Mouse (Mus musculus): ENCODE measurements at regions not wholly inside any gene's neighbourhood (a gene's known extent, or its start where the extent isn't known, plus 50 kb on each side); places are given as distances from the start of the nearest gene placed in this dataset.

DNA sequence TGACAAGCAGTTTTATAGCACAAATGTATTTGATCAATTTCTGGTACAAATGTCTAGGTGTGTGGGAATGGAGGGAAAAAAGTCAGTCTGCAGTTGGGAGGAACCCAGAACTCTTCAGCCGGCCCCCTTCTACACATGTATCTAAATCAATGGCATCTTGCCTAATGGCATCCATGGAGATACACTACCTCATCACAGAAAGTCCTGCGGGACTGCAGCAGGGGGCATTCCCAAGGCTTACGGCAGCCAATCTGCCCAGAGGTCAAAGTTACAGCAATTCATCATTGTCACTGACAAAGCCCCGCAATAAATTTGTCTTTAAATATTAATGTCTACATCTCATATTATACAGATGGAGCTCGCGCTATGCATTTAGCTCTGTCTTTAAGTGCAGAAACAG is 135.7 kb upstream of the Arhgap5 start:
- peak; percentile 34 for DNase-seq (ENCODE audit: low read depth, low spot score)

DNA sequence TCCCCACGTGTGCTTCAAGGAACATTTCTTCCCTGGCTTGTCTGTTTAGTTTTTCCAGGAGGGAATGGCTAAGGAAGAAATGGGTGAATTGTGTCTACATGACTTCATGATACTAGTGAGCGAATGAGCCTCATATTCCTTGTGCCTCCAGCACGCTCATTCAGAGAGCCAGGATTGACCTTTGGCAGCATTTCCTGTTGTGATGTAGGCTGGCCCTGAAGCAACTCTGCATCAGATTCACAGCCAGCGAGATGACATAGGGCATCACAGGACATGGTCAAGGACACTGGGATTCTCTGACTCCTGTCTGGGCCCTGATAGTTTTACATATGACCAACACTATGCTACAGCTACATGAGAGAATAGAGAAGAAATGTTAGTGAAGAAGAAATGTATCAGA is 135.3 kb upstream of the Arhgap5 start:
- peak; percentile 40 for DNase-seq (ENCODE audit: low read depth, low spot score)

DNA sequence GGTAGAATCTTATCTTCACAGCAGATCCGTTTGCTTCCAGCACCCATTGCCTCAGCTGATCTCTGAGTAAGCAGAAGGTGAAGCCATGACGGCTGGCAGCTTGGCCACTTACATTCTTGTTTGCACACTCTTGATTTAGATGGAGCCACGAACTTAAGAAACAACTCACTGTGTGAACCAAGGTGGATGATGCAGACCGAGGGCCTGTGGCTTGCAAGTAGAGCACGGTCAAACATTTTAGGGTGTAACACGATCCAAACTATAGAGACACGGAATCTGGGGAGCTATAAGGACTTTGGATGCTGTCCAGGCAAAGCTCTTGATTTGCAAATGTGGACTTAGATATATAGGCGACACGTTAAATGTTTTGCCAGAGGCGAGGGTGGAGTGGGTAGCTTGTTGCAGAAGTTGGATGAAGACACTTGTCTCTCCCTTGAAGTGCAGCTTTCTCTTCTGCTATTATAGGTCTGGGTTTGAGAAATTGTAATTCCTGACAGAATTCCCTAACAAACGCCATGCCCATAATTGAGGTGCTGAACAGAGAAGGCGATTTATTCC is 133.5 kb upstream of the Arhgap5 start:
- DNase-seq (ENCODE audit: low read depth, low spot score), result no peak

DNA sequence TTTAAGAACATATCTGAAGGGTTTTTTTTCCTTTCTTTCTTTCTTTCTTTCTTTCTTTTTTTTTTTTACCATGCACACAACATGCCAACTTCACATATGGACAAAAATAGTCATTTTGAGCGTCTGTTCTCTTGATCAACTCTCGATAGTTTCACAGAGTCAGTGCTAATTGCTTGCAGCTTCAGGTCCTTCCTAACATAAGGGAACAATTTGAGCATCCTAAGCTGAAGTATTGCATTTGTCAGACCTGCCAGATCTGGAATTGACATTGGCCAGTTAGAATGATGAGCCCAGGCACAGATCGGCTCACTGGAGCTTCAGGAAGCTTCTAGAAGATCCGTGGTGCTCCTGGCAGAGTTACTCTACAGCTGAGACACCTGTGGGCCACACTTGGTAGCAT is 128.7 kb upstream of the Arhgap5 start:
- no peak for DNase-seq (ENCODE audit: low read depth, low spot score)

DNA sequence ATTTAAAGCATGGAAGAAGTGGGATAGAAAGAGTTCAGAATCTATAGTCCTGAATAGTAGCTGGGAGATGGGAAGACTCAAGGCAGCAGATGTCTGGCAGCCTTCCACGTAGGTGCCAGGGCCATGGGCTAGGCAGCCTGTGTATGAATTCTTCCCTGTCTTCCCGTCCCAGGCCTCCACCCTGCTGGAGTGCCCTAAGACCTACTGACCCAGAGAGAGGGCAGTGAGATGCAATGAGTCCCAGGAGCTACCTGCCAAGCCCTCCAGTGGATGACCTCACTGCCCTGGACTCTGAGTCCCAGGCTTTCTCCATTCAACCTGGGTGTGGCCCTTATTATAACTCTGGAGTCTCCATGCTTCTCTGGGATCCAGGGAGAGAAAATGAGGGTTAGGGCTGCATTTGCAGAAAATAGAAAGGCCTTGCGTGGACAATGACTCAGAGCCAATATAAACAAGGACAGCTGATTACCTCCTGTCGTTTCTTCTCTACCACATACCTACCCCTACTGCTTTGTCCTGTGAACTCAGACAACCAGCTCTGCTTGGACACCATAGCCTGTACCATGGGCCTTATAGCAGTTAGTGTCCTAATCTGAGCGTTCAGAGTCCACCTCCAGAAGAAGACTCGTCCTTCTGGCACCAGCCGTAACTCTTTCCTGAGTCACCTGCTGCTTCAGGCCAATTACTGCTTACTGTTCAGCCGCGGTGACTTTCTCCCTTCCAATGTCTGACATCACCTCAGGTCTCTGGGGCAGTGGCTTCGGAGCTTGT is 126.9 kb upstream of the Arhgap5 start:
- peak; percentile 50 for DNase-seq (ENCODE audit: low read depth, low spot score)

DNA sequence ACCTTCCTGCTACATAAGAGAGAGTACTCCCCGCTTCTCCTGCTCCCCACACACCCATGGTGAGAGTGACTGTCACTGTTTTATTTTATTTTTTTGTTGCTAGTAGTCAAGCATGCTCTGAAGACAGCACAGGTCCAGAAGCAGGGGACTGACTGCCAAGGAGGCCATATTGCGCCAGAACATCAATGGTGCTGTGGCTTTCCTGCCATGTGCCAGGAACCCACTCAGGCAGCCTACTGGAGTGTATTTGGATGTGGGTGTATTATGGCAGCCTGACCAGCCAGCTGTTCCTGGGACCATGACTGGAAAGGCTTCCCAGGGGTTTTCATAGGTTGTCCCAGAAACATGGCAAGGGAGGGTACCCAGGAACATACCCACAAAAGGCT is 126.3 kb upstream of the Arhgap5 start:
- no peak for DNase-seq (ENCODE audit: low read depth, low spot score)

DNA sequence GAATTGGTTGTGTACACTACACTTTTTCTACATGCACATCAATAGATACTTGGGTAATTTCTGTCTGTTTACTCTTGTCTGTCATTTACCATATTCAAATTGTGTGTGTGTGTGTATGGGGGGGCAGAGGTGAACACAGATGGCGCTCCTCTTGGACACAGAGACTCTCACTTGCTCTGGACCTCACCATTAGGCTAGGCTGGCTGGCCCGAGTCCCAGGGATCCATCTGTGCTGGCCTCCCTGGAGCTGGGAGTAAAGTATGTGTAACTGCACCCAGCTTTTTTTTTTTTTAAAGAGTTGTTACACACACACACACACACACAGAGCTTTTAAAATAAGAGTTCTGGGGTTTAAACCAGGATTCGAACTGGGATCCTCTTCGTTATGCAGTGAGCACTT is 124.5 kb upstream of the Arhgap5 start:
- no peak for DNase-seq (ENCODE audit: low read depth, low spot score)

DNA sequence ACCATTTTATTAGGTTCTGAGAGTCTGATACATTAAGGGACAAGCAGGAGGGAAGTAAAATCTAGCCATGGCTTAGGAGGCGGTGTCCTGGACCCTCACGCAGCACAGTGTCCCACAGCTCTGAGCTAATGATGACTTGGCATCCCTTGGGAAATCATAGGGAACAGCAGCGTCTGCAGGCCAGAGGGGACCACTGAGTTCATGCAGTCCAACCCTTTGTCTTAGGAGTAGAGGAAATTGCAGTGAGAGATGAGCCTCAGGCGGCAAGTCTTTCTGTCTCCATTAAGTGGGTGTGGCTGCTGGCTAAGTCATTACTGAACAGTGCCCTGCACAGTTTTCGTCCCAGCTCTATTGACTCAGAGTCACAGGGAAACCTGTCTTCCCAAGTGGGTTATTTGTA is 123.8 kb upstream of the Arhgap5 start:
- peak; percentile 18 for DNase-seq (ENCODE audit: low read depth, low spot score)

DNA sequence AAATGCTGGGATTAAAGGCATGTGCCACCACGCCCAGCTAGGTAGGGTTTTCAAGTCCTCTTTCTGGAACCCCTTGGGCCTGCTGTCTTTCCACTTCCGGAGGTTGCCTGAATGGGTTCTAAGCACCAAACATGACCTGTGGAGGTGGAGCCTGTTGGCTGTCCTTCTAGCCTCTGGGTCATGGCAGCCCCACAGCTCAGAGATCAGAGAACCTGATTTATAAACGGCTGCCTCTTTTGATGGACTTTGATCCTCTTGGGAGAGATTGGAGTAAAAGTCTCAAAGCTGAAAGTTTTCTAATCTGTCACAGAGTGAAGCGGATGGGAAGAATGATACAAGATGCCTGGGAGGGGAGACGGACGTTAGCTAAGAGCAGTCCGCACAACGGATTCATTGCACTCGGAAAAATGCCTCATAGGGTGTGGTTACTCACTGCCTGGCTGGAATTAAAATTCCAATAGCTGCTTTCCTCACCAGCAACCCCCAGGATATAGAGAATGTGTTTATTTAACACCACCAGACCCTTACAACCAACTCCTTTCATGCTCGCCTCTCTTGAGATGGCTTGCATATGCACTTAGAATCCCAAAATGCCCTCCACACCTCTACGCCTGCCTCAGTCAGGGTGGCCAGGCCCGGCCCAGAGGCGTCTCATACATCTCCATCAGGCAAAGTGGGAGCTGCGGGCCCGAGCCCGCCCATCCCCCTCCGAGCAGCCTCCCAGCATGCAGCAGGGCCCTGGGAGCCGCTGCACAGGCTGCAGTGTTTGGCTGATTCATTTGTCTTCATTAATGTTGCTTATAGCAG is 122.4 kb upstream of the Arhgap5 start:
- DNase-seq (ENCODE audit: low read depth, low spot score), result no peak

DNA sequence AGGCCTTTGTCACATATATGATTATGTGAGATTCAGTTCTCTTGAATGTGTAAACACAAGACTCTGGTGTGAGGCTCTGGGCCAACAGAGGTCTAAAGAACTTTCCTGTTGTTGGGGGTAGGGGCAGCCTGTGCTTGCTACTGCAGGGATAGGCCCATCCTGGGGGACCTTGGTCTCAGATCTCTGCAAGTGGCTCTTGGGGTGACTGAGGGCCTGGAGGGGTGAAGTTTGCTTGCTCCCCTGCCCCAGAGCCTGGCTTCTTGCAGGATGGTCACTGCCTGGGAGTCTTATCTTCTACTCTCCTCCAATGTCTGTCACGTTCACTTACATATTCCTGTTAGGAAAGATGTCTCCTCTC is 121.8 kb upstream of the Arhgap5 start:
- no peak for DNase-seq (ENCODE audit: low read depth, low spot score)

DNA sequence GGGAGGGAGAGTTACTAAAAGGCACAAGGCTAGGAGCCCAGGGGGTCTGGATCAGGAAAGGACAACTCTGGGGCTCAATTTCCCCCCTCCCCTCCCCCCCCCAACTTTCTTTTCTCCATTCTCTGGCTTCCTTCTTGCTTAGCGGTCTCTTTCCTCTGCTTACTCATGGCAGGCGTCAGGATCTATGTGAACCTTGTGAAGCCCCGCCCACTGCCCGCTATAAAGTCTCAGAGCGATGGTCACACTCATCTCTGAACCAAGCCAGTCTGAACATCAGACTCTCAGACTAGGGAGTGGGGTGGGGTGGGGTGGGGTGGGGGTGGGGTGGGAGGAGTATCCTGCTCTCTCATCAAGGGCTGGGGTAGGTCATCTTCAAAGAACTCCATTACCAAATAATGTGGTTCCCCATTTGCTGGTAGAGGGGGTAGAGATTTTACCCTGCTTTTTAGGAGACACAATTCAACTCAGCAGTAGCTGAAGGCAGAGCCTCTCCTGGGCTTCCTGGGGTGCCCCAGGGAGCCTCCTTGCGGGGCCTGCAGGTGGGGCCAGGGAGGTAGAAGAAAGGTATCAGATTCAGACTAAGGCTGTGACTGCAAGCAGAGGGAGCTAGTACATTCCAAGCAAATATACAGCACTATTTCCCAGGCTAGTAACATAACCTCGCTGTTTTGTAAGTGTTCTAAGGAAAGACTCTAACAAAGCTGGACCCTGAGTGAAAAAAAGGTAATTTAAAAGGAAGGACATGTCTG is 120.8 kb upstream of the Arhgap5 start:
- DNase-seq (ENCODE audit: low read depth, low spot score), result no peak

DNA sequence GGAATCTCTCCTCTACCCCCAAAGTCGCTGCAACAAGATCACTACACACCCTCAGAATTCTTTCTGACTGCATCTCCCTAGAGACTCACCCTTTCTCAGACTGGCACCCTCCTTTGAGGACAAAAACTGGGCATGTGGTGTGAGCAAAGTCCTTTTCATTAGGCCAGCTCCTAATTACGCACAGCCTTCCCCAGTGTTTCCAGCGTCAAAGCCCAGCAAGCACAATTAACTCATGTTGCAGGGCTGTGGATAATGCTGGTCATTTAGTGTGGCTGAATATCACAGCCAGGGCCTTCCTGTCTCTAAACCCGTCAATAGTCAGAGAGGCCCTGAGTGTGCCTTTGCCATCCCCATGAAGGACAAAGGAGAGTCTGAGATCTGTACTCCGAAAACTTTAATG is 114.2 kb upstream of the Arhgap5 start:
- no peak for DNase-seq (ENCODE audit: low read depth, low spot score)

DNA sequence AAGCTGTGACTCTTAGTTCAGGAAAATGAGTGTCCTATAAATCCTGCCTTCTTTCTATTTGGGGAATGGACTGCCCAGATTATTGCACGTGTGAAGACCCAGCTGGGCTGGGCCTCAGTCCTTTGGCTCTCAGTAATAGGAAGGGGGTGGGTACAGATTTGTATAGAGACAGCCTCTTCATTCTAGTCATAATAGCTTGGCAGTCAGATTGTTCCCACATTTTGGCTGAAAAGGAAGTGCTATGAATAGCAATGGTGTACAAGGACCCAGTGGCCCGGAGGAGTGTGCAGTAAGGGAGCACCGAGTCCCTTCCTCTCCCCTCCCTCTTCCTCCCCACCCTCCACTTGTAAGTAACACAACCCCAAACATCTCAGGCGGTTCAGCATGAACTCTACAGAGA is 113.5 kb upstream of the Arhgap5 start:
- DNase-seq (ENCODE audit: low read depth, low spot score), result no peak

DNA sequence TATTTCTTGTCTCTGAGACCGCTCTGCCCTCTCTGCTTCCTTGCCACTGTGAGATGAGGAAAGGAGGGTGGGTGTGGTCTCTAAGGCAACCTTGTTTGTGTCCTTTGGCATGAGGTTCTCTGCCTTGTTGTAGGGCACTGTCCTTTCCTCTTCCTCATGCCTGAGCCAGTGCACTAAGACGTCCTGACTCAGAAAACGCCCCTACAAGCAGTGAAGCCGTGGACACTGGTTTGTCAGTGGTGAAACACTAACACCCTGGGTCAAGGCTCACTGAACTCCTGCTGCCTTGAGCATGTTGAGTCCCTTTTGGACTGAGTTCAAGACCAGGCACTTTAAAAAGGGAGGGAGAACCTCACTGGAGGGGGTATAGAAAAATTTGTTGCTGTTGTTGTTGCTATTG is 111.1 kb upstream of the Arhgap5 start:
- no peak for DNase-seq (ENCODE audit: low read depth, low spot score)

DNA sequence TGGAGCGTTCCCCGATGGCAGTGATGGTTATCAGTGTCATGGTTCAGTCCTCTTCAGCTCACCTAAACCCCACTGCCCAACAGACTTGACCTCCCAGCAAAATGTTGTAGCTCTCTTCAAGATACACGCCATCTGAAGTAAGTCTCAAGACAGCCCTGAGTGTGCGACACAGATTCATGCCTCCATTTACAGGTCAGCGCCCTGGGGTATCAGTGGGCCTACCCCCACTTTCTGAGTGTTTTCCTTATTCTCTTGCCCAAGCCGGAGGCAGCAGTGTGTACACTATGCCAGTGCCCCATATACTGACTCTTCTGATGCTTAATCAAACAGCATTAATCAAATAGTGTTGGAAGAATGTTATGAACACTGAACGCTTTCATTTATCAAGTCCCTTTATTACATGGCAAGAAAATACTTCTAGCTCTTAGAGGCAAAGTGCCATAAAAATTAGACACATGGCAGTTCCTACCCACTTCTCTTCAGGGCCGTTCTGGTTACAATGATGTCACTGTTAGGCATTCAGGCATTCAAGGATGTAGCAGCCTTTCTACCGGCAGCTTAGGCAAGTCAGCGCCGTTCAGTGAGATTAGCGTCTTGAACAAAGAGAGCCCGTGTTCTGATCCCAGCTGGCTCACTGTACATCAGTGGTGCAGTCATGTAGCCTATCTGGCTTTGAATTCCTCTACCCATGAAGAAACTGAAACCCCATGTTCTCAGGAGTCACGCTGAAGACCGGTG is 109.6 kb upstream of the Arhgap5 start:
- no peak for DNase-seq (ENCODE audit: low read depth, low spot score)

DNA sequence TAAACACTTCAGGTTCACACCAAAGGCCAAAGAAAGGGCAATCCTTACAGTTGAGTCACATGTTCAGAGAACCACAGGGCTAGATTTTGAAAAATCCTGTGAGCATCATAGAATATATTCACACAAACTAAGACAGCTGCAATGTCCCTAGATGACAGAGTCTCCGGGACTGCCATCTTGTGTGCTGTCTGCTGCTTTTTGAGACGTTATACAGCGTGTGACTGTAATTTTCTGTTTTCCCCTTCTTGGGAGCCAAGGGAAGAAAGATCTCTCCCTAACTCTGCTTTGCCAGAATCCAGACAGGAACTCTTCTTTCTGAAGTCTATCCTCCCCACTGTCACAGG is 109.1 kb upstream of the Arhgap5 start:
- DNase-seq (ENCODE audit: low read depth, low spot score), result no peak

DNA sequence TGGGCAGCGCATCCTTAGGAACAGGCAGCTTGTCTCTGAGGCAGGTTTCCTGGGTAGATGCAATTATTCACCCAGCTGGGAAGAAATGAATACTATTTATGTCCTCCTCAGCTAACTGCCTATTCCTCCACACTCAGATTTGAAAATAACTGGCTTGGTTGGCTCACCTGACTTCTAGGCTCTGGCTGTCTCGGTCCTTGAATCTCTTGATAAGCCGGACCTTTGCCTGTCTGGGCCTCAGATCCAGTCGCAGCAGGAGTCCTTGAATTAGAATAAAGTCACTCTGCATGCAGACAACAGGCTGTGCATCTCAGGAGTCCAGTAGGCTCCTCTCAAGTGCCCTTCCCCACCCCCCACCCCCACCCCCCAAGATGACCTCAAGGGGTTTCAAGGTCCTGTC is 108.7 kb upstream of the Arhgap5 start:
- DNase-seq (ENCODE audit: low read depth, low spot score), result no peak

DNA sequence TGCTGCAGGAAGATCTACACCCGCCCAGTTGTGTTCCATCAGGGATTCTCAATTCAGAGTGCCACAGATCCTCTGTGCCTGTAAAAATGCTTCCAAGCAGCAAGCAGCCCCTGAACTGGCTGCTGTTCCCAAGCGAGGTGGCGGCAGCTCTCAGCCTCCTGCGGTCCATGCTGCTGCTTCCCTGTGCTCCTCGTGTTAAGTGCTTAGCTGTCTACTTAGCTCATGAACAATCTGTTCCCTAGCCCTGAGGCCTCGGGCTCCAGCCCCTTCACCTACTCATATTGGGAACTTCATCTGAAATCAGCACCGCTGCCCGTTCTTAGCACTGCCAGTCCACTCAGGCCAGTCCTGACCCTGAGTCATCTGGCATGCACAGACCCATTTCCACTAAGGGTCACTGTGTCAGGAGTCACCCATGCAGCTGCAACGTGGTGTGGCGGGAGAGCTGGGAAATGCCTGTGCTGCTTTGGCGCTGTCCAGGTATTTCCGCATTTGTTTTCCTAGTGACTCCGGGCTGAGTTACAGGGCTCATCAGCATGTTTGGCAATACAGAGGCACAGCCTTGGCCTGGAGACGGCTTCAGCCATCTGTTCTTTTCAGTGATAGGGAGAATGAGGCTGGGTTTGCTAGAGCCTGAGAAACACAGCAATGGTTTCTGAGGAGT is 107.5 kb upstream of the Arhgap5 start:
- peak; percentile 78 for DNase-seq (ENCODE audit: low read depth, low spot score)

DNA sequence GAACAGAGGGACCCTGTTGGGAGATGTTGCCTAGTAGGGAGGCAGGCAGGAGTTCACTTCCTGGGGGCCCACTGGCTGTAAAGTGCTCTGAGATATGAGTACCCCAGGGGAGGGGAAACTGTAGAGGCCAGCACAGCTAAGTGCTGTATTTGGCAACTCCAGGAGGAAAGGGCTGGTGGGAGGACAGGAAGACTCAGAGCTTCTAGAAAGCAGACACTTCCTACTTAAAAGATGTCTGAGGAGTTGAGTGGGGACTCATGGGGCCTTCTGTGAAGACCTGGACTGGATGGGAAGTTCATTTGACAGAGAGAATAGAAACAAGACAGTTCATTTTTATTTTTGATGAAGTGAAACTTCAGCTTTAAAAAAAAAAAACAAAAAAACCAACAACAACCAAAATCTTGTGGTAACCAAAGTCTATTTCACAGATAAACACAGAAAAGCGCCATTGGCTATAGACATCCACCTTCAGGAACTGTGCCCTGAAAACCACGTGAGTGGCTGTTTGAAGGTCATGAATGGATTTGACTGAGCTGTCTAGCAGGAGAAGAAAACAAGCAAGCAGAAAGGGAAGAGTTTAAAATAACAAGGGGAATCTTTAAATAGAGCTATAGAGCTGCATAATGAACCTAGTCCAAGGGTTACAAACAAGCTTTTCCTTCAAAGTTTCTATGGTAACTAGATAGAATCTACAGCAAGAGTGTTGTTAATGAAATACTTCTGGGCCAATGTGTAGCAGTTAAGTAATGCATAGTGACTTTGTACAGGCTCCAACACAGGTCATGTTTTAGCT is 105.9 kb upstream of the Arhgap5 start:
- DNase-seq (ENCODE audit: low read depth, low spot score), result no peak

DNA sequence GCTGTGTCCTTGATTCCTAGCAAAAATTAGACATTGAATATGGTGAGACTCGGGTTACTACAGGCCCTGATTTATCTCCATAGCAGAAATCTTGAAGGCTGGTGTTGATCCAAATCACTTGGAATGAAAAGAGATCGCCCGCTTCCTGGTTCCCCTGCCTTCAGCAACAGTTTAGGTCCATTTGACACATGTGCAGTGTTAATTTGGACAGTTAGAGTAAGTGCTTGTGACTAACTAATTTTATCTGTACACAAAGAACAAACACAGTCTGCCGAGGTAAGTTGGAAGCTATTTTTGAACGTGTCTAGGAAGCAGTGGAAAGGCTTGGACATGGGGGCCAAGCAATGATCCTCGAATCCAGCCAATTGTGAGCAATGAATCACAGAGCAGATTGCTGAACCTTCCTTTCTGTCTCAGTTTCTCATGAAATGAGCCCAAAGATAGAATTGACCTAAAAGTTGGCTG is 105.2 kb upstream of the Arhgap5 start:
- DNase-seq (ENCODE audit: low read depth, low spot score), result no peak

Measured in 3T3-L1 (cell line).